Mouse (Mus musculus) spleen, embryonic (tissue): ENCODE data around the gene 4930579F01Rik.

Experiments used
- CTCF ChIA-PET: fragments of 350-600 bp; sonication (Branson Sonifier 250); formaldehyde crosslinking; loops from one replicate; lab custom pipeline; 2022; lab: Charles Lee

Gene 4930579F01Rik

GRCm38 (mm10) chr3:138193683-138194302 is at the start of gene 4930579F01Rik:
Gene 4930579F01Rik (minus strand): TSS chr3:138193825.
- CTCF ChIA-PET: no interaction called here

- CTCF ChIA-PET: no interaction called here
Measured at GRCm38 (mm10) chr3:138242933-138243332, 49.3 kb upstream of the 4930579F01Rik start.

GRCm38 (mm10) chr3:138242021-138242726 is 48.5 kb upstream of the 4930579F01Rik start:
- CTCF ChIA-PET: no interaction called here

- CTCF ChIA-PET: no interaction called here
Measured at GRCm38 (mm10) chr3:138241371-138241770, 47.7 kb upstream of the 4930579F01Rik start.

GRCm38 (mm10) chr3:138240942-138241341 is 47.3 kb upstream of the 4930579F01Rik start:
- CTCF ChIA-PET: no interaction called here

GRCm38 (mm10) chr3:138240411-138240810 is 46.8 kb upstream of the 4930579F01Rik start:
- CTCF ChIA-PET: no interaction called here

GRCm38 (mm10) chr3:138239461-138239860 is 45.8 kb upstream of the 4930579F01Rik start:
- CTCF ChIA-PET: no interaction called here

- CTCF ChIA-PET: no interaction called here
Measured at GRCm38 (mm10) chr3:138238046-138238445, 44.4 kb upstream of the 4930579F01Rik start.

GRCm38 (mm10) chr3:138236546-138237163 is 43.0 kb upstream of the 4930579F01Rik start:
- CTCF ChIA-PET: no interaction called here

GRCm38 (mm10) chr3:138231531-138231930 is 37.9 kb upstream of the 4930579F01Rik start:
- CTCF ChIA-PET: no interaction called here

GRCm38 (mm10) chr3:138230266-138230665 is 36.6 kb upstream of the 4930579F01Rik start:
- CTCF ChIA-PET: no interaction called here

GRCm38 (mm10) chr3:138229448-138229847 is 35.8 kb upstream of the 4930579F01Rik start:
- CTCF ChIA-PET: no interaction called here

- CTCF ChIA-PET: no interaction called here
Measured at GRCm38 (mm10) chr3:138227782-138228181, 34.2 kb upstream of the 4930579F01Rik start.

- CTCF ChIA-PET: no interaction called here
Measured at GRCm38 (mm10) chr3:138227082-138227481, 33.5 kb upstream of the 4930579F01Rik start.

GRCm38 (mm10) chr3:138226476-138226875 is 32.9 kb upstream of the 4930579F01Rik start:
- CTCF ChIA-PET: no interaction called here

- CTCF ChIA-PET: no interaction called here
Measured at GRCm38 (mm10) chr3:138225853-138226252, 32.2 kb upstream of the 4930579F01Rik start.

GRCm38 (mm10) chr3:138225331-138225730 is 31.7 kb upstream of the 4930579F01Rik start:
- CTCF ChIA-PET: no interaction called here

- CTCF ChIA-PET: no interaction called here
Measured at GRCm38 (mm10) chr3:138224363-138224954, 30.8 kb upstream of the 4930579F01Rik start.

- CTCF ChIA-PET: interaction anchor here (0.6 kb wide), 1 partner anchor 910 kb away, joined by 4 read pairs; no protein-coding TSS in a partner anchor
Measured at GRCm38 (mm10) chr3:138222952-138223351, 29.3 kb upstream of the 4930579F01Rik start.

GRCm38 (mm10) chr3:138222511-138222910 is 28.9 kb upstream of the 4930579F01Rik start:
- CTCF ChIA-PET: no interaction called here

- CTCF ChIA-PET: no interaction called here
Measured at GRCm38 (mm10) chr3:138221116-138221515, 27.5 kb upstream of the 4930579F01Rik start.

GRCm38 (mm10) chr3:138217631-138218264 is 24.1 kb upstream of the 4930579F01Rik start, which contains the start of gene Adh7:
Gene Adh7 (plus strand): TSS chr3:138217760.
- CTCF ChIA-PET: no interaction called here
